ENCODE assay signal across 9 mouse cellular contexts in the genomic region with DNA sequence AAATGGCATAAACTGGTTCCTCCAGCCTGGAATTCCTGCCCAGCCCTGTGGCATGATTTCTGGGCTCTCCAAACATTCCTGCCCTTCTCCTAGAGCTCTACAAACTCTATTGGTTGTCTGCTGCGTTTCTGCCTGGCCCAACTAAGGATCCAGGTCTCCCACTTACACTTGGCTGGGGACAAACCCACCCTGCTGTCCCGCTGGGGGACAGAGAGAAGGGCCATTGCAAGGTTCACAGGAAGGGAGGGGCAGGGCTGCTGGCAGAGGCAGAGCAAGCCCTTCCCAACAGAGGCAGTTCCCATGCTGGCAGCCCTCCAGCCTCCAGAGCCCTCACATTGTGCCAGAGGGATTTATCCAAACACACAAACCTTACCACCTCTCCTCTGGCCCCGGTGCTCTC. TPM values are rescaled to one million over a fixed set of nuclear protein-coding genes. Genes with fewer than 3 reads are reported as not detected.
DNase-seq lines count a peak whose midpoint lies in the region; ATAC-seq and TF ChIP-seq lines count a peak whose summit lies in the region.
"Had no signal": no experiment of that assay in that cellular context is flagged by ENCODE, and none has a peak within 500 bp of the region (broad histone marks: within the 10 kb centered on the region; RNA-seq: fewer than 3 reads in every experiment).

No protein-coding gene starts in this region.

- H3K36me3 ChIP-seq in intestine, embryonic 15.5 days, result no peaks in the 10 kb centered on the region
- no peaks in the 10 kb centered on the region for H3K36me3 ChIP-seq in intestine, postnatal 0 days (ENCODE audit: control insufficient read depth, insufficient read depth)
- H3K36me3 ChIP-seq in small intestine, adult 2 months (ENCODE audit: control insufficient read depth, insufficient read depth, low read length), result no peaks in the 10 kb centered on the region

- no peak for TF ChIP-seq CTCF in intestine, postnatal 0 days (IDR thresholded peaks at IDR 0.05; ENCODE audit: low read depth)
- TF ChIP-seq CTCF in small intestine, adult 2 months (IDR thresholded peaks at IDR 0.05; ENCODE audit: extremely low read depth, insufficient read length, insufficient replicate concordance, low read depth, low read length), result no peak

- no peak overlapping the region for H3K4me3 ChIP-seq in intestine, embryonic 15.5 days (replicated peaks)
- no peak overlapping the region for H3K4me3 ChIP-seq in intestine, postnatal 0 days (ENCODE audit: low read depth, low read length)
- no peak overlapping the region for H3K4me3 ChIP-seq in small intestine, adult 2 months (ENCODE audit: low read depth, low read length)
- H3K4me3 ChIP-seq: erythroblast, embryonic 14.5 days had no signal

- H3K9ac ChIP-seq in intestine, embryonic 15.5 days, result no peak overlapping the region
- no peak overlapping the region for H3K9ac ChIP-seq in intestine, postnatal 0 days (ENCODE audit: low read depth, low read length)

- H3K27ac ChIP-seq in intestine, embryonic 15.5 days, result 0 out of 2 replicates have a peak overlapping the region, but pooled peaks have one; percentile 19
- no peak overlapping the region for H3K27ac ChIP-seq in intestine, postnatal 0 days (ENCODE audit: low read depth, low read length)
- H3K27ac ChIP-seq in small intestine, adult 2 months (ENCODE audit: insufficient read depth, low read depth, low read length), result peak overlapping the region; percentile 72

- peaks cover 22% of the 10 kb centered on the region for H3K27me3 ChIP-seq in intestine, embryonic 15.5 days (replicated peaks)
- peaks cover 27% of the 10 kb centered on the region for H3K27me3 ChIP-seq in intestine, postnatal 0 days (replicated peaks; ENCODE audit: control insufficient read depth, insufficient read depth, low read length)
- peaks cover 11% of the 10 kb centered on the region for H3K27me3 ChIP-seq in small intestine, adult 2 months (ENCODE audit: control insufficient read depth, insufficient read depth, low read length)

- H3K4me2 ChIP-seq in intestine, embryonic 15.5 days (replicated peaks), result no peak overlapping the region
- no peak overlapping the region for H3K4me2 ChIP-seq in intestine, postnatal 0 days (replicated peaks; ENCODE audit: low read depth)

- no peaks in the 10 kb centered on the region for H3K9me3 ChIP-seq in intestine, embryonic 15.5 days
- H3K9me3 ChIP-seq in intestine, postnatal 0 days (ENCODE audit: control insufficient read depth), result no peaks in the 10 kb centered on the region

- ATAC-seq in intestine, embryonic 15.5 days, result no peak
- ATAC-seq in intestine, postnatal 0 days, result no peak

- WGBS in intestine, embryonic 15.5 days, result 13% methylated on average over 3 of the region's 3 CpGs
- WGBS in intestine, postnatal 0 days, result 13% methylated on average over 3 of the region's 3 CpGs
- 4% methylated on average over 3 of the region's 3 CpGs for WGBS in small intestine, adult 2 months

- peak; percentile 69 for DNase-seq in NIH3T3 (ENCODE audit: low read depth)
- DNase-seq in cerebellum, postnatal 14 days, result peak; percentile 73 to 82
- DNase-seq in kidney, adult 18-20 months, result peak; percentile 76
- DNase-seq in neural tube, embryonic 10.5 days (ENCODE audit: extremely low spot score, low spot score), result no peak
- DNase-seq in urinary bladder, postnatal 25 days (ENCODE audit: low spot score), result no peak

- TF ChIP-seq POLR2A in small intestine, adult 2 months (IDR thresholded peaks at IDR 0.05; ENCODE audit: low read depth, low read length), result no peak

- peaks cover 37% of the 10 kb centered on the region for H3K4me1 ChIP-seq in intestine, embryonic 15.5 days (replicated peaks)
- H3K4me1 ChIP-seq in intestine, postnatal 0 days (replicated peaks; ENCODE audit: control insufficient read depth, insufficient read depth, low read length), result no peaks in the 10 kb centered on the region
- H3K4me1 ChIP-seq in small intestine, adult 2 months (ENCODE audit: control insufficient read depth, insufficient read depth, insufficient read length, low read length), result peaks cover 24% of the 10 kb centered on the region; the same call in 1 of the 2 replicates

RNA-seq across cellular contexts. Expression of gene Pitpnm3, which starts 3.3 kb away (rescaled TPM):
- polyA plus RNA-seq in intestine, embryonic 15.5 days (2015; fragmentation: Nextera tagmentation; extraction: Ambion mirVana), result 0.50 and 0.62 TPM in 2 replicates
- 0.68 and 0.86 TPM in 2 replicates for polyA plus RNA-seq in intestine, postnatal 0 days (2015; fragmentation: Nextera tagmentation; extraction: Ambion mirVana)
- polyA plus RNA-seq in small intestine, adult 2 months (2012; rRNA removed), result 2.5 and 3.0 TPM in 2 replicates
- polyA plus RNA-seq: erythroblast, embryonic 14.5 days had no signal

Comparison
In these comparisons a context has a peak if more than half of its experiments do, and no peak if none do; other contexts are left out.
1. DNase-seq: peak in NIH3T3 (single experiment), cerebellum, postnatal 14 days (2 of 2) and kidney, adult 18-20 months (single experiment); none in neural tube, embryonic 10.5 days (single experiment) and urinary bladder, postnatal 25 days (single experiment).